Mouse (Mus musculus): ENCODE measurements at regions not wholly inside any gene's neighbourhood (a gene's known extent, or its start where the extent isn't known, plus 50 kb on each side); places are given as distances from the start of the nearest gene placed in this dataset.

GRCm38 (mm10) chr3:18711661-18712060, 763.5 kb downstream of the Cypt12 start:
- intact Hi-C loops (cut with DNase I), result no loop called here

GRCm38 (mm10) chr3:18713986-18714385, 765.8 kb downstream of the Cypt12 start:
- intact Hi-C loops (cut with DNase I), result no loop called here
- no peak for DNase-seq (ENCODE audit: extremely low spot score in 1 of 2, low spot score in 2 of 2)

More at GRCm38 (mm10) chr3:18711661-18712060, 763.5 kb downstream of the Cypt12 start:
- no peak for DNase-seq (ENCODE audit: extremely low spot score in 1 of 2, low spot score in 2 of 2)

GRCm38 (mm10) chr3:18714968-18715630, 766.9 kb downstream of the Cypt12 start:
- DNase-seq (ENCODE audit: extremely low spot score in 1 of 2, low spot score in 2 of 2), result no peak
- intact Hi-C loops (cut with DNase I), result no loop called here

- intact Hi-C loops (cut with DNase I), result no loop called here
- no peak for DNase-seq (ENCODE audit: extremely low spot score in 1 of 2, low spot score in 2 of 2)
Observed at GRCm38 (mm10) chr3:18715776-18716175, 767.6 kb downstream of the Cypt12 start.

GRCm38 (mm10) chr3:18725507-18725906, 777.3 kb downstream of the Cypt12 start:
- intact Hi-C loops (cut with DNase I), result no loop called here
- DNase-seq (ENCODE audit: extremely low spot score in 1 of 2, low spot score in 2 of 2), result no peak

- no peak for DNase-seq (ENCODE audit: extremely low spot score in 1 of 2, low spot score in 2 of 2)
- intact Hi-C loops (cut with DNase I), result no loop called here
Observed at GRCm38 (mm10) chr3:18731251-18731650, 783.0 kb downstream of the Cypt12 start.

- intact Hi-C loops (cut with DNase I), result no loop called here
- DNase-seq (ENCODE audit: extremely low spot score in 1 of 2, low spot score in 2 of 2), result no peak
Observed at GRCm38 (mm10) chr3:18731674-18732073, 783.5 kb downstream of the Cypt12 start.

- intact Hi-C loops (cut with DNase I), result no loop called here
- no peak for DNase-seq (ENCODE audit: extremely low spot score in 1 of 2, low spot score in 2 of 2)
Observed at GRCm38 (mm10) chr3:18733540-18733939, 785.3 kb downstream of the Cypt12 start.

GRCm38 (mm10) chr3:18738946-18739345, 790.7 kb downstream of the Cypt12 start:
- intact Hi-C loops (cut with DNase I), result no loop called here
- DNase-seq (ENCODE audit: extremely low spot score in 1 of 2, low spot score in 2 of 2), result no peak

- intact Hi-C loops (cut with DNase I), result no loop called here
- DNase-seq (ENCODE audit: extremely low spot score in 1 of 2, low spot score in 2 of 2), result no peak
Observed at GRCm38 (mm10) chr3:18740344-18740743, 792.1 kb downstream of the Cypt12 start.

- intact Hi-C loops (cut with DNase I), result no loop called here
Observed at GRCm38 (mm10) chr3:18743474-18743873, 795.3 kb downstream of the Cypt12 start.

GRCm38 (mm10) chr3:18744216-18744615, 796.0 kb downstream of the Cypt12 start:
- peak in 1 of 2 experiments; percentile 27 for DNase-seq (ENCODE audit: extremely low spot score in 1 of 2, low spot score in 2 of 2)
- intact Hi-C loops (cut with DNase I), result no loop called here

More at GRCm38 (mm10) chr3:18743474-18743873, 795.3 kb downstream of the Cypt12 start:
- no peak for DNase-seq (ENCODE audit: extremely low spot score in 1 of 2, low spot score in 2 of 2)

GRCm38 (mm10) chr3:18746206-18746605, 798.0 kb downstream of the Cypt12 start:
- intact Hi-C loops (cut with DNase I), result no loop called here
- DNase-seq (ENCODE audit: extremely low spot score in 1 of 2, low spot score in 2 of 2), result no peak

GRCm38 (mm10) chr3:18746898-18747297, 798.7 kb downstream of the Cypt12 start:
- no peak for DNase-seq (ENCODE audit: extremely low spot score in 1 of 2, low spot score in 2 of 2)
- intact Hi-C loops (cut with DNase I), result no loop called here

GRCm38 (mm10) chr3:18751660-18752259, 803.5 kb downstream of the Cypt12 start:
- no peak for DNase-seq (ENCODE audit: extremely low spot score in 1 of 2, low spot score in 2 of 2)
- intact Hi-C loops (cut with DNase I), result no loop called here

GRCm38 (mm10) chr3:18764301-18765078, 816.3 kb downstream of the Cypt12 start:
- peak; percentile 48 to 64 for DNase-seq (ENCODE audit: extremely low spot score in 1 of 2, low spot score in 2 of 2)
- intact Hi-C loops (cut with DNase I), result no loop called here

GRCm38 (mm10) chr3:18778481-18778880, 830.3 kb downstream of the Cypt12 start:
- intact Hi-C loops (cut with DNase I), result no loop called here
- DNase-seq (ENCODE audit: extremely low spot score in 1 of 2, low spot score in 2 of 2), result no peak

GRCm38 (mm10) chr3:18787531-18788176, 839.4 kb downstream of the Cypt12 start:
- no peak for DNase-seq (ENCODE audit: extremely low spot score in 1 of 2, low spot score in 2 of 2)
- intact Hi-C loops (cut with DNase I), result no loop called here

GRCm38 (mm10) chr3:18802794-18803193, 825.7 kb downstream of the 1700064H15Rik start:
- DNase-seq (ENCODE audit: extremely low spot score in 1 of 2, low spot score in 2 of 2), result no peak
- intact Hi-C loops (cut with DNase I), result no loop called here
